Mouse (Mus musculus) kidney, adult 8-10 months (tissue): ENCODE results near the gene Ces5a.
"Not testable (repeated sequence)": the region's sequence is repeated elsewhere in the genome, so short reads cannot be mapped to it uniquely, and the experiment has no call there.

Source experiments
- DNase-seq, 2 experiments: peaks; one replicate each; pipeline ENCODE4 v3.0.0; 2022

Ces5a gene

GRCm38 (mm10) chr8:93535730-93536129 lies at the start of gene Ces5a:
Gene Ces5a (minus strand): TSS chr8:93535830.
- no peak for DNase-seq

GRCm38 (mm10) chr8:93572841-93573240 lies 37.2 kb upstream of the Ces5a start:
- no peak for DNase-seq

DNA sequence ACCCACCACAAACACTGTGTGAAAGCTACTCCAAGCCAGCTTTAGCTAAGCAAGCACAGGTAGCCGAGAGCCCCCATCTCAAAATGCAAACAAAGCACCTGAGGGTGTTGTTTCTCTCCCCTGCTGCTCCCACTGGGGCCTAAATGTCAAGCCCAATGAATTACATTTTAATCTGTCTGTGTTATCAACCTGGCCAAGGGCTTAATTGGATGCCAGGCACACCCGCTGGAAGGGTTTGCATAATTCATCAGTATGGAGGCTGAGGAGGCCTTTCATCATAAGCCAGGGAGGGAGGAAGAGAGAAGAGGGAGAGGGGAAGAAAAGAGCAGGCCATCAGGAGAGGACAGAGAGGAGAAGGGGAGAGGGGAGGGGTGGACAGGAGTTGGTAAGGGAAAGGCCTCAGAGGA lies 36.5 kb upstream of the Ces5a start:
- DNase-seq = peak in 1 of 2 experiments; percentile 9

GRCm38 (mm10) chr8:93571369-93571985 lies 35.8 kb upstream of the Ces5a start:
- peak; percentile 38 to 51 for DNase-seq

- DNase-seq = no peak
These were observed 34.5 kb upstream of the Ces5a start for GRCm38 (mm10) chr8:93570186-93570530.

- peak in 1 of 2 experiments; percentile 4 for DNase-seq
These were observed 33.9 kb upstream of the Ces5a start for GRCm38 (mm10) chr8:93569311-93570185.

DNA sequence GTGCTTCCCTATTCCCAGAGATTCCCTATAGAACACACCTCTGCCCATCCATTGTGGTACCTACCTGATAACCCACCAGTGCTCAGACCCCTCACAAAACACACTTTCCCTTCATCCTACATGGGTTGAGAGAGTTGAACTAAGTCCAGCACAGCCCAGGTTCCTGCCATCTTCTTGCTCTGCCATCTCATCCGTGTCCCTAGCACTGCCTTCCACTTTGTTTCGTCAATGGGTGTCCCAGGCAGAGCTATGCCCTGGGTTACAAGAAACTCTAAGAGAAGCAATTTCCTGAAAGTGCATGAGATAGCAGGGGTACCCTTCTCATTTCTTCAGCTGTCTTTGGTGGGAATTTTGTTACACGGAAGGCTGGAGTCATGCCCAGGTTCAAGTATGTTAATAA lies 33.0 kb upstream of the Ces5a start:
- no peak for DNase-seq

- DNase-seq = no peak
These were observed 31.5 kb upstream of the Ces5a start for GRCm38 (mm10) chr8:93567086-93567485.

DNA sequence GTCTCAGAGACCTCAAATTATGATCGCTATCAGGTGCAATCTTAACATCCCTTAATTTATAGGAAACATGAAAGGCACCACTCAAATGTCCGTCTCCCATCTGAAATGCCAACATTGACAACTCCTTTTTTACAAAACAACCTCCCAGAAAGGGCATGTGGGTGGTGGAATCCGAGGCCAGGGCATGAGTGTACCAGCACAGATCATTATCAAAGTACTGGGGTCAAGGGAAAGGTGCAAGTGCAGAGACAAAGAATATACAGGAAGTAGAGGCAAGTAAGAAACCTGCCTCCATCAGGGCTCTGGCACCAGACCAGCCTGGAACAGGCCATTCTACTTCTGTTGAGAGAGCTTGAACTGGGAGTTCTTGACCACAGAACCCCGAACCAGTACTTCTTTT lies 29.0 kb upstream of the Ces5a start:
- DNase-seq = no peak

DNA sequence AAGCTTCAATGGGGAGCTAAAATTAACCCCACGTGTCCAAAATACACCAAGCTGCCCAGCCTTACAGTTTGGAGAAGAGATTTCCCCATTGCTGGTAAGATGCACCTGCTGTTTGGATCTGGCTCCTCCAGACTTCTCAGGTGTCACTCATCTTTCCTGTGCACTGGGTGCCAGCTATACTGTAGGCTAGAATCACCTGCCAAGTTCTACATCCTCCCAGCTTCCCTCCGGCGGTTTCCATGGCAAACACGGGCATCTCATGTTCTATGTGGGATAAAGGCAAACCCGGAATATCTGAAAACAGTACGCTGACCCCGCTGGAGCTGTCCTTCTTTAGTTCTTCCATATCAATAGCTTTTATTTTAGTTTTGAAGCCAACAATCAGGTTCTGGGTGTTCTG lies 27.9 kb upstream of the Ces5a start:
- no peak for DNase-seq

- no peak for DNase-seq
These were observed 27.1 kb upstream of the Ces5a start for GRCm38 (mm10) chr8:93562557-93563210.

DNA sequence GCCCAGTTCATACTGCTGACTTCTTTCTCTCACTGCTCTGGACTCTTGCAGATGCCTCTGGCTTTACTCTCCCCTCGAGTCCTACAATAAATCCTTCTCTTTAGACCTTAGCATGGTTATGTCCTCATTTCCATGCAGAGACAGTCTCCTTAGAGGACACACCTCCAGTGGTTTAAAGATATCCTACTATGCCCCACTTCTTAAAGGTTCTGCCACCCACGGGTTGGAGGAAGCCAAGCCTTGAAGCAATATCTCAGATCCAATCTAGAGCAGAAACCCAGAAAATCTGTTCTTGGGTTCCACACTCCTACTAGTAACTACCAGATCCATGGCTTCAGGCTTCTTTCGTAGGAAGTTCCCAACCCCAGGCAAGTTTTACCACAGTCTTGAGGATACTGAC lies 25.6 kb upstream of the Ces5a start:
- no peak for DNase-seq

GRCm38 (mm10) chr8:93559696-93560095 lies 24.1 kb upstream of the Ces5a start:
- no peak for DNase-seq

- no peak for DNase-seq
These were observed 33.0 kb downstream of the Ces5a start for GRCm38 (mm10) chr8:93502634-93503033.

GRCm38 (mm10) chr8:93499437-93499836 lies 36.2 kb downstream of the Ces5a start:
- DNase-seq = no peak

GRCm38 (mm10) chr8:93495330-93495729 lies 40.3 kb downstream of the Ces5a start:
- peak; percentile 22 to 53 for DNase-seq

DNA sequence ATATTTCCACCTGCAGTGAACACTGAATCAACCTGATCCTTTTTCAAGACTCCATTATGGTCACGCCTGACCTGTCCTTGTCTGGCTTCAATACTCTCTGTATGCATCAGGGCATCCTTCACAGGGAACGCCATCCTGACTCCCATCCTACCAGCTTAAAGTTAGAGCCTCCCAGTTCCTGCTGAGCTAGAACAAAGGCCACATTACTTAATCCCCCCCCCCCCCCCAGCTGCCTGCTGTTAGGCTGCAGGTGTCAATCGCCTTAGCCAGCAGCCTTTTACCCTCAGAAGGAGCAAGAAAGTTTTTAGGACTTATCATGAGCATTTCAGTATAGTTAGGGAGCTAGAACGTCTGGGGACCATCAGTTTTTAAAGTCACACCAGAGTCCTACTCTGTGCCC lies 46.9 kb downstream of the Ces5a start:
- DNase-seq = no peak

GRCm38 (mm10) chr8:93478211-93478610 lies 57.4 kb downstream of the Ces5a start:
- no peak for DNase-seq

- not testable (repeated sequence) for DNase-seq
These were observed 65.9 kb downstream of the Ces5a start for GRCm38 (mm10) chr8:93469733-93470132.

- DNase-seq = no peak
These were observed 81.3 kb downstream of the Ces5a start for GRCm38 (mm10) chr8:93454258-93454877.
